14 mouse cellular contexts compared by ENCODE assay signal in genomic region chr11:31818032-31818431, GRCm38 (mm10). TPM values are rescaled to one million over a fixed set of nuclear protein-coding genes. Genes with fewer than 3 reads are reported as not detected.
DNase-seq lines count a peak whose midpoint lies in the region; ATAC-seq lines count a peak whose summit lies in the region.
"Had no signal": no experiment of that assay in that cellular context is flagged by ENCODE, and none has a peak within 500 bp of the region (broad histone marks: within the 10 kb centered on the region; RNA-seq: fewer than 3 reads in every experiment).

No protein-coding gene starts in this region.

- 0 out of 2 replicates have a peak overlapping the region, but pooled peaks have one; percentile 23 for H3K27ac ChIP-seq in midbrain, embryonic 10.5 days (replicated peaks)
- peak overlapping the region; percentile 37; the same call in 1 of the 2 replicates for H3K27ac ChIP-seq in neural tube, embryonic 15.5 days (replicated peaks)

- ATAC-seq in neural tube, embryonic 15.5 days (ENCODE audit: low FRiP score) = peak; percentile 82

- no peaks in the 10 kb centered on the region for H3K9me3 ChIP-seq in midbrain, embryonic 10.5 days (replicated peaks)
- no peaks in the 10 kb centered on the region for H3K9me3 ChIP-seq in neural tube, embryonic 15.5 days (replicated peaks)

- 74% methylated on average over 7 of the region's 7 CpGs for WGBS in midbrain, embryonic 10.5 days
- WGBS in neural tube, embryonic 15.5 days = 40% methylated on average over 7 of the region's 7 CpGs

- H3K27me3 ChIP-seq in midbrain, embryonic 10.5 days (ENCODE audit: low read depth, poor library complexity, severe bottlenecking) = peaks cover 9% of the 10 kb centered on the region; the same call in 1 of the 2 replicates
- H3K27me3 ChIP-seq in neural tube, embryonic 15.5 days (replicated peaks) = no peaks in the 10 kb centered on the region

- H3K4me3 ChIP-seq in midbrain, embryonic 10.5 days = no peak overlapping the region
- H3K4me3 ChIP-seq in neural tube, embryonic 15.5 days (replicated peaks) = no peak overlapping the region

- H3K36me3 ChIP-seq in midbrain, embryonic 10.5 days = no peaks in the 10 kb centered on the region
- no peaks in the 10 kb centered on the region for H3K36me3 ChIP-seq in neural tube, embryonic 15.5 days

- H3K4me2 ChIP-seq in neural tube, embryonic 15.5 days = no peak overlapping the region
- H3K4me2 ChIP-seq: liver, embryonic 11.5 days had no signal

- peak; percentile 19 for DNase-seq in embryo, embryonic 10.5 days (ENCODE audit: low spot score)
- no peak for DNase-seq in embryo, embryonic 10 days (ENCODE audit: low spot score)
- peak; percentile 60 to 67 for DNase-seq in right cerebral cortex, postnatal 10 days (ENCODE audit: low spot score in 2 of 2)
- DNase-seq in right cerebral cortex, postnatal 4 days = no peak
- DNase-seq in midbrain, embryonic 10.5 days (ENCODE audit: low spot score) = no peak
- DNase-seq in cerebellum, postnatal 14 days = no peak
- no peak for DNase-seq in gastrocnemius, adult 8-10 months (ENCODE audit: low spot score in 2 of 2)
- DNase-seq: adrenal gland, postnatal 25 days; cerebellum, adult 18-20 months; heart, postnatal 36 days; lung, postnatal 10 days; thymus, adult 2 months had no signal

- no peak overlapping the region for H3K9ac ChIP-seq in neural tube, embryonic 15.5 days (replicated peaks)

- peaks cover 12% of the 10 kb centered on the region; the same call in 1 of the 2 replicates for H3K4me1 ChIP-seq in midbrain, embryonic 10.5 days
- peaks cover 32% of the 10 kb centered on the region for H3K4me1 ChIP-seq in neural tube, embryonic 15.5 days

RNA-seq across cellular contexts. Expression of gene Cpeb4, which starts 54.0 kb away (rescaled TPM):
- 3.5 and 5.6 TPM in 2 replicates for polyA plus RNA-seq in midbrain, embryonic 10.5 days (2016; fragmentation: Nextera tagmentation; extraction: Ambion mirVana)
- 13.6 and 17.0 TPM in 2 replicates for polyA plus RNA-seq in neural tube, embryonic 15.5 days (2015; fragmentation: Nextera tagmentation; extraction: Ambion mirVana)
- total RNA-seq in gastrocnemius, adult 8-10 months (2022) = 100 to 1,000 TPM in 2 of 4 experiments, 10 to 100 TPM in 2; 81.9 to 144 (median 103) TPM

Comparison
In these comparisons a context has a peak if more than half of its experiments do, and no peak if none do; other contexts are left out.
1. DNase-seq: peak in embryo, embryonic 10.5 days (single experiment) and right cerebral cortex, postnatal 10 days (2 of 2); none in embryo, embryonic 10 days (single experiment), right cerebral cortex, postnatal 4 days (single experiment), midbrain, embryonic 10.5 days (single experiment), cerebellum, postnatal 14 days (0 of 2) and gastrocnemius, adult 8-10 months (0 of 2).